Comparison of ENCODE assay signal across 7 mouse cellular contexts in genomic region chr2:26504772-26505480, GRCm38 (mm10). TPM values are rescaled to one million over a fixed set of nuclear protein-coding genes. Genes with fewer than 3 reads are reported as not detected.
DNase-seq lines count a peak whose midpoint lies in the region; ATAC-seq lines count a peak whose summit lies in the region.

No protein-coding gene starts in this region.

- 72% methylated on average over 9 of the region's 9 CpGs for WGBS in heart, embryonic 16.5 days
- 68% methylated on average over 9 of the region's 9 CpGs for WGBS in midbrain, embryonic 13.5 days

- peaks cover 48% of the 10 kb centered on the region for H3K4me1 ChIP-seq in heart, embryonic 16.5 days (ENCODE audit: control insufficient read depth, insufficient read depth, low read length)
- H3K4me1 ChIP-seq in midbrain, embryonic 13.5 days (replicated peaks) = peaks cover 76% of the 10 kb centered on the region

- H3K9me3 ChIP-seq in heart, embryonic 16.5 days (replicated peaks; ENCODE audit: control insufficient read depth, low read length) = no peaks in the 10 kb centered on the region
- H3K9me3 ChIP-seq in midbrain, embryonic 13.5 days = no peaks in the 10 kb centered on the region

- no peak for ATAC-seq in heart, embryonic 16.5 days (replicated peaks; ENCODE audit: extremely low read depth, insufficient read depth, low FRiP score)
- no peak for ATAC-seq in midbrain, embryonic 13.5 days
- ATAC-seq in inflammation-experienced regulatory T-cells, adult 6 months = no peak

- H3K36me3 ChIP-seq in heart, embryonic 16.5 days (ENCODE audit: control insufficient read depth, insufficient read depth) = no peaks in the 10 kb centered on the region
- no peaks in the 10 kb centered on the region for H3K36me3 ChIP-seq in midbrain, embryonic 13.5 days

- H3K9ac ChIP-seq in heart, embryonic 16.5 days (ENCODE audit: low read length) = no peak overlapping the region; the same call in 1 of the 2 replicates
- H3K9ac ChIP-seq in midbrain, embryonic 13.5 days (replicated peaks) = no peak overlapping the region

- H3K4me2 ChIP-seq in heart, embryonic 16.5 days (ENCODE audit: low read depth, low read length) = peak overlapping the region; percentile 75
- peak overlapping the region; percentile 76 for H3K4me2 ChIP-seq in midbrain, embryonic 13.5 days (replicated peaks)

- no peaks in the 10 kb centered on the region for H3K27me3 ChIP-seq in heart, embryonic 16.5 days (ENCODE audit: control insufficient read depth, insufficient read depth, low read length)
- H3K27me3 ChIP-seq in midbrain, embryonic 13.5 days = peaks cover 29% of the 10 kb centered on the region

- H3K27ac ChIP-seq in heart, embryonic 16.5 days (ENCODE audit: low read length) = peak overlapping the region; percentile 79
- H3K27ac ChIP-seq in midbrain, embryonic 13.5 days = no peak overlapping the region

- DNase-seq in kidney, adult 11 months = peak; percentile 13
- no peak for DNase-seq in kidney, adult 8-10 months
- peak; percentile 0 for DNase-seq in Muller cell, postnatal 12 days (ENCODE audit: inconsistent ontology term)
- no peak for DNase-seq in left cerebral cortex, postnatal 25 days (ENCODE audit: low spot score in 2 of 2)

- intact Hi-C loops in left cerebral cortex, postnatal 25 days (cut with DNase I) = no loop called here

- H3K4me3 ChIP-seq in heart, embryonic 16.5 days (ENCODE audit: low read length) = peak overlapping the region; percentile 75; the same call in 1 of the 2 replicates
- no peak overlapping the region for H3K4me3 ChIP-seq in midbrain, embryonic 13.5 days (replicated peaks)

RNA-seq across cellular contexts. Expression of gene Notch1, which starts 11.5 kb away (rescaled TPM):
- polyA plus RNA-seq in heart, embryonic 16.5 days (2015; fragmentation: Nextera tagmentation; extraction: Ambion mirVana) = 17.9 and 21.8 TPM in 2 replicates
- 21.4 and 27.9 TPM in 2 replicates for polyA plus RNA-seq in midbrain, embryonic 13.5 days (2015; fragmentation: Nextera tagmentation; extraction: Ambion mirVana)
- total RNA-seq in left cerebral cortex, postnatal 25 days (2021) = 10 to 100 TPM; 17.4 to 28.9 TPM
- polyA plus RNA-seq in inflammation-experienced regulatory T-cells, adult 6 months (2017; shearing (Covaris generic)) = 10 to 100 TPM; 24.9 to 41.2 (median 27.0) TPM

RNA-seq across cellular contexts. Expression of gene Sec16a, which starts 59.9 kb away (rescaled TPM):
- polyA plus RNA-seq in heart, embryonic 16.5 days (2015; fragmentation: Nextera tagmentation; extraction: Ambion mirVana) = 14.5 and 14.8 TPM in 2 replicates
- 21.3 and 22.8 TPM in 2 replicates for polyA plus RNA-seq in midbrain, embryonic 13.5 days (2015; fragmentation: Nextera tagmentation; extraction: Ambion mirVana)
- 10 to 100 TPM; 43.1 to 49.2 TPM for total RNA-seq in left cerebral cortex, postnatal 25 days (2021)
- polyA plus RNA-seq in inflammation-experienced regulatory T-cells, adult 6 months (2017; shearing (Covaris generic)) = 10 to 100 TPM; 18.4 to 28.4 (median 24.2) TPM

Comparison
In these comparisons a context has a peak if more than half of its experiments do, and no peak if none do; other contexts are left out.
1. DNase-seq: peak in kidney, adult 11 months (single experiment) and Muller cell, postnatal 12 days (single experiment); none in kidney, adult 8-10 months (0 of 2) and left cerebral cortex, postnatal 25 days (0 of 2).